Mouse (Mus musculus) cerebellum, adult 2 months (tissue): ENCODE data around the gene Rfc2.

Source experiments
- CTCF ChIP-seq: fragments of 200-500 bp; IDR thresholded peaks from 2 replicates; pipeline ENCODE4 v1.5.1; 2011; ENCODE audit warnings: low read depth, mild to moderate bottlenecking, control low read depth, low read length, moderate library complexity, borderline replicate concordance; ENCODE audit not compliant: insufficient read depth
- POLR2A ChIP-seq: fragments of 200-500 bp; IDR thresholded peaks from 2 replicates; pipeline ENCODE4 v1.6.1; 2011; ENCODE audit warnings: low read length, control low read depth, borderline replicate concordance; ENCODE audit not compliant: insufficient read depth

- TF ChIP-seq CTCF: no peak
- TF ChIP-seq POLR2A: no peak
Observed at GRCm38 (mm10) chr5:134646461-134646860, 65.3 kb downstream of the Rfc2 start.
